Comparison of ENCODE assay signal across 10 mouse cellular contexts in the genomic region with DNA sequence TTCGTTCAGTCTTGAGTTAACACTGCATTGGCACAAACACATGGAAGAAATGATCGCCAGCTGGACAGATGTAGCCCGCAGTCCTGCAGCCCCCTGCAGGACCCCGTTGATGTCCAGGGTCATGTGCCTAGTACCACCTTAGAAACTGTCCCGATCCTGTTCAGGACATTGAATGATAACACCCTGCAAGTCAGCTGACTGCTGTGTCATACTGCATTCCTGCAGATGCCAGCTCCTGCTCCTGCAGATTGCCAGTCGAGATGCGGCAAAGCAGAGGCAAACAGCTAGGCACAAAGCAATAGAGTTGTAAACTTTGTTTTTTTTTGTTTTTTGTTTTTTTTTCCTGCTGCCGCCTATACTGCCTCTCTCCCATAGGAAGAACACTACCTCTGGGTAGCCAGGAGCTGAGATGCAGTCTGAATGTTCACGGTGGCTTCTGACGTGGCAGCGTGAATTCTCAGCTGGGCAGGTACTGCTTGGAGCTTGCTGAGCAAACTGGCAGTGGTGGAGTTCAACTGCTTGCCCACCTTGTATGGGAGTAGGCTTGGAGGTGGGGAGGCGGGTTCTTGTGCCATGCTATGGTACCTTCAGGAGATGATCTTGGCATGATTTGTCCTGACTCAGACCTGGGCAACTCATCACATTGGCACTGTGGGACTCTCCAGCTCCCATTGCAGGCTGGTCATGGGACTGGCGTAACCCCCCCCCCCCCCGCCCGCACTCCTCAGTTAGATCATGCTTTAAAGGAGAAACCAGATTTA.
DNase-seq lines count a peak whose midpoint lies in the region; ATAC-seq and TF ChIP-seq lines count a peak whose summit lies in the region.
"Had no signal": no experiment of that assay in that cellular context is flagged by ENCODE, and none has a peak within 500 bp of the region (broad histone marks: within the 10 kb centered on the region; RNA-seq: fewer than 3 reads in every experiment).

No protein-coding gene starts in this region.

- H3K4me3 ChIP-seq in hindbrain, embryonic 15.5 days = peak overlapping the region; percentile 36
- peak overlapping the region; percentile 40 for H3K4me3 ChIP-seq in midbrain, embryonic 16.5 days (ENCODE audit: low read depth, low read length)
- no peak overlapping the region for H3K4me3 ChIP-seq in lung, adult 2 months (replicated peaks; ENCODE audit: extremely low read depth, low read depth, low read length)
- H3K4me3 ChIP-seq in stomach, postnatal 0 days (ENCODE audit: low read depth, low read length) = no peak overlapping the region
- H3K4me3 ChIP-seq: liver, embryonic 12.5 days had no signal

- peak overlapping the region; percentile 90 for H3K27ac ChIP-seq in hindbrain, embryonic 15.5 days (replicated peaks)
- H3K27ac ChIP-seq in midbrain, embryonic 16.5 days (ENCODE audit: low read length) = peak overlapping the region; percentile 87
- no peak overlapping the region for H3K27ac ChIP-seq in stomach, postnatal 0 days (replicated peaks)
- H3K27ac ChIP-seq: liver, embryonic 12.5 days had no signal

- 39% methylated on average over 15 of the region's 15 CpGs for WGBS in hindbrain, embryonic 15.5 days
- 38% methylated on average over 15 of the region's 15 CpGs for WGBS in midbrain, embryonic 16.5 days
- 81% methylated on average over 15 of the region's 15 CpGs for WGBS in lung, adult 2 months
- 79% methylated on average over 15 of the region's 15 CpGs for WGBS in stomach, postnatal 0 days

- no peaks in the 10 kb centered on the region for H3K36me3 ChIP-seq in hindbrain, embryonic 15.5 days
- H3K36me3 ChIP-seq in midbrain, embryonic 16.5 days (ENCODE audit: control insufficient read depth, insufficient read depth, low read length) = no peaks in the 10 kb centered on the region
- H3K36me3 ChIP-seq in stomach, postnatal 0 days (ENCODE audit: control insufficient read depth, insufficient read depth, low read length) = no peaks in the 10 kb centered on the region
- H3K36me3 ChIP-seq: liver, embryonic 12.5 days had no signal

- H3K27me3 ChIP-seq in hindbrain, embryonic 15.5 days = no peaks in the 10 kb centered on the region
- H3K27me3 ChIP-seq in midbrain, embryonic 16.5 days (ENCODE audit: control insufficient read depth, insufficient read depth, low read depth, low read length) = no peaks in the 10 kb centered on the region
- no peaks in the 10 kb centered on the region for H3K27me3 ChIP-seq in stomach, postnatal 0 days (ENCODE audit: control insufficient read depth, insufficient read depth, low read length)
- H3K27me3 ChIP-seq: liver, embryonic 12.5 days had no signal

- DNase-seq in cerebellum, adult 11 months = peak; percentile 16
- DNase-seq in cerebellum, postnatal 14 days = peak; percentile 41 to 51
- no peak for DNase-seq in lung, adult 2 months
- no peak for DNase-seq in urinary bladder, adult 18-20 months (ENCODE audit: low spot score in 2 of 2)
- DNase-seq in stomach, postnatal 0 days (ENCODE audit: low spot score) = no peak
- DNase-seq in adrenal gland, adult 2 months = no peak

- no peak for TF ChIP-seq CTCF in lung, adult 2 months (IDR thresholded peaks at IDR 0.05; ENCODE audit: insufficient read depth, low read length)
- no peak for TF ChIP-seq CTCF in stomach, postnatal 0 days (IDR thresholded peaks at IDR 0.05; ENCODE audit: low read depth)

- H3K9ac ChIP-seq in hindbrain, embryonic 15.5 days = 0 out of 2 replicates have a peak overlapping the region, but pooled peaks have one; percentile 46
- peak overlapping the region; percentile 61 for H3K9ac ChIP-seq in midbrain, embryonic 16.5 days (ENCODE audit: low read depth, low read length)
- no peak overlapping the region for H3K9ac ChIP-seq in stomach, postnatal 0 days (ENCODE audit: low read length)
- H3K9ac ChIP-seq: liver, embryonic 12.5 days had no signal

- no peak for TF ChIP-seq EP300 in stomach, postnatal 0 days (optimal IDR thresholded peaks at IDR 0.05)

- no peak for TF ChIP-seq POLR2A in lung, adult 2 months (IDR thresholded peaks at IDR 0.05; ENCODE audit: borderline replicate concordance, extremely low read depth, low read depth, low read length)

- peak overlapping the region; percentile 57 for H3K4me2 ChIP-seq in hindbrain, embryonic 15.5 days
- peak overlapping the region; percentile 54 for H3K4me2 ChIP-seq in midbrain, embryonic 16.5 days (ENCODE audit: low read length)
- H3K4me2 ChIP-seq in stomach, postnatal 0 days (replicated peaks; ENCODE audit: low read depth) = no peak overlapping the region
- H3K4me2 ChIP-seq: liver, embryonic 12.5 days had no signal

- peaks cover 38% of the 10 kb centered on the region for H3K4me1 ChIP-seq in hindbrain, embryonic 15.5 days (replicated peaks)
- H3K4me1 ChIP-seq in midbrain, embryonic 16.5 days (ENCODE audit: control insufficient read depth, insufficient read depth, low read length) = peaks cover 21% of the 10 kb centered on the region
- no peaks in the 10 kb centered on the region for H3K4me1 ChIP-seq in lung, adult 2 months (ENCODE audit: control insufficient read depth, insufficient read depth, low read length)
- no peaks in the 10 kb centered on the region for H3K4me1 ChIP-seq in stomach, postnatal 0 days (replicated peaks; ENCODE audit: control insufficient read depth, insufficient read depth)
- H3K4me1 ChIP-seq: liver, embryonic 12.5 days had no signal

- ATAC-seq in hindbrain, embryonic 15.5 days (ENCODE audit: low FRiP score, low read depth) = peak; percentile 37
- peak; percentile 36 for ATAC-seq in midbrain, embryonic 16.5 days
- no peak for ATAC-seq in stomach, postnatal 0 days (ENCODE audit: low FRiP score, low TSS enrichment)
- ATAC-seq: liver, embryonic 12.5 days; Patski had no signal

- no peaks in the 10 kb centered on the region for H3K9me3 ChIP-seq in hindbrain, embryonic 15.5 days
- no peaks in the 10 kb centered on the region for H3K9me3 ChIP-seq in midbrain, embryonic 16.5 days (replicated peaks; ENCODE audit: control insufficient read depth, low read length, poor library complexity, severe bottlenecking)
- H3K9me3 ChIP-seq in stomach, postnatal 0 days (ENCODE audit: control insufficient read depth, low read length) = no peaks in the 10 kb centered on the region
- H3K9me3 ChIP-seq: liver, embryonic 12.5 days had no signal

Comparison
In these comparisons a context has a peak if more than half of its experiments do, and no peak if none do; other contexts are left out.
1. DNase-seq: peak in cerebellum, adult 11 months (single experiment) and cerebellum, postnatal 14 days (2 of 2); none in lung, adult 2 months (single experiment), urinary bladder, adult 18-20 months (0 of 2), stomach, postnatal 0 days (single experiment) and adrenal gland, adult 2 months (single experiment).
2. H3K4me3 ChIP-seq: peak in hindbrain, embryonic 15.5 days (single experiment) and midbrain, embryonic 16.5 days (single experiment); none in lung, adult 2 months (single experiment) and stomach, postnatal 0 days (single experiment).